Mouse (Mus musculus) hindbrain, postnatal 0 days (tissue): Measurements from ENCODE around the gene Mmp23. TPM values are rescaled to one million over a fixed set of nuclear protein-coding genes. Genes with fewer than 3 reads are reported as not detected.
"Not testable (repeated sequence)": the region's sequence is repeated elsewhere in the genome, so short reads cannot be mapped to it uniquely, and the experiment has no call there.

Experiments used
- ATAC-seq: fragments of 200-750 bp; cut with Nextera tagmentation; 2 replicates; pipeline ENCODE4 v1.8.0; 2017; ENCODE audit warnings: mild to moderate bottlenecking, moderate TSS enrichment, moderate library complexity
- DNase-seq: peaks from one replicate; pipeline ENCODE4 v3.0.0-alpha.2; 2015; ENCODE audit warnings: low spot score
- H3K27ac ChIP-seq: fragments of 300-500 bp; sonication (generic); 2 replicates; pipeline ENCODE4 v1.5.1; 2014; ENCODE audit warnings: mild to moderate bottlenecking
- H3K27me3 ChIP-seq: fragments of 300-500 bp; sonication (generic); 2 replicates; pipeline ENCODE4 v1.6.1; 2014; ENCODE audit warnings: low read length, mixed read lengths; ENCODE audit not compliant: insufficient read depth
- H3K36me3 ChIP-seq: fragments of 300-500 bp; sonication (generic); 2 replicates; pipeline ENCODE4 v1.6.1; 2014; ENCODE audit warnings: low read length, mixed read lengths; ENCODE audit not compliant: insufficient read depth
- H3K4me1 ChIP-seq: fragments of 300-500 bp; sonication (generic); 2 replicates; pipeline ENCODE4 v1.6.1; 2014; ENCODE audit warnings: antibody characterized with exemption, low read length, mixed read lengths; ENCODE audit not compliant: insufficient read depth
- H3K4me2 ChIP-seq: fragments of 300-500 bp; sonication (generic); 2 replicates; pipeline ENCODE4 v1.6.1; 2014; ENCODE audit warnings: low read depth, mild to moderate bottlenecking, low read length, moderate library complexity, mixed read lengths
- H3K4me3 ChIP-seq: fragments of 300-500 bp; sonication (generic); 2 replicates; pipeline ENCODE4 v1.5.1; 2014; ENCODE audit warnings: low read length
- H3K9ac ChIP-seq: fragments of 300-500 bp; sonication (generic); replicated peaks from 2 replicates; pipeline ENCODE4 v1.6.1; 2014; ENCODE audit warnings: mild to moderate bottlenecking, low read length, moderate library complexity, mixed read lengths
- H3K9me3 ChIP-seq: fragments of 300-500 bp; sonication (generic); 2 replicates; pipeline ENCODE4 v1.6.1; 2016; ENCODE audit warnings: low read length, mixed read lengths
- CTCF ChIP-seq: IDR thresholded peaks from 2 replicates; pipeline ENCODE4 v1.5.1; 2016; ENCODE audit warnings: antibody characterized with exemption, control low read depth, low read depth
- WGBS: fragments of 180-500 bp; shearing (Covaris S2); extraction: QIAGEN DNeasy Blood & Tissue Kit; methylation state at CpG from one replicate; pipeline ENCODE4 v1.1.7; 2014; 5-methylcytosine and 5-hydroxymethylcytosine counted together
- polyA plus RNA-seq: library from polyadenylated mRNA; unstranded; fragments of >200 nt; fragmentation: Nextera tagmentation; extraction: Ambion mirVana; gene quantifications from 2 replicates; pipeline ENCODE4 v1.2.1, GENCODE M21; 2015
- total RNA-seq: library from RNA; depleted of rRNA; stranded (reverse); fragments of >200 nt; gene quantifications from 2 replicates; pipeline ENCODE4 v1.2.3, GENCODE M21; 2014

Mmp23 gene
- total and polyA plus RNA-seq, 2 experiments from 2014 or later, result 5.7 to 13.5 TPM

GRCm38 (mm10) chr4:155692421-155692820, 39.2 kb upstream of the Mmp23 start:
- H3K27me3 ChIP-seq, result no peaks in the 10 kb centered on the region
- no peak overlapping the region for H3K9ac ChIP-seq
- H3K36me3 ChIP-seq, result no peaks in the 10 kb centered on the region
- DNase-seq (no peak), ATAC-seq (no peak)
- peaks cover 16% of the 10 kb centered on the region for H3K4me1 ChIP-seq
- no peak overlapping the region for H3K4me2 ChIP-seq
- no peak overlapping the region for H3K4me3 ChIP-seq
- no peak for TF ChIP-seq CTCF
- 97% methylated on average over 3 of the region's 3 CpGs for WGBS
- no peaks in the 10 kb centered on the region for H3K9me3 ChIP-seq
- H3K27ac ChIP-seq, result no peak overlapping the region

GRCm38 (mm10) chr4:155690571-155691375, 37.6 kb upstream of the Mmp23 start:
- no peaks in the 10 kb centered on the region for H3K27me3 ChIP-seq
- H3K4me3 ChIP-seq, result no peak overlapping the region
- no peak for TF ChIP-seq CTCF
- no peak overlapping the region for H3K9ac ChIP-seq
- no peaks in the 10 kb centered on the region for H3K36me3 ChIP-seq
- WGBS, result 68% methylated on average over 12 of the region's 12 CpGs
- DNase-seq, result peak; percentile 44
- H3K27ac ChIP-seq, result peak overlapping the region; percentile 45; the same call in 1 of the 2 replicates
- no peaks in the 10 kb centered on the region for H3K9me3 ChIP-seq
- H3K4me1 ChIP-seq, result peaks cover 9% of the 10 kb centered on the region
- H3K4me2 ChIP-seq, result no peak overlapping the region
- no peak for ATAC-seq

GRCm38 (mm10) chr4:155687764-155688163, 34.6 kb upstream of the Mmp23 start:
- 92% methylated on average over 4 of the region's 4 CpGs for WGBS
- not testable (repeated sequence) for H3K4me1 ChIP-seq, H3K9ac ChIP-seq, DNase-seq, H3K9me3 ChIP-seq, H3K4me3 ChIP-seq, H3K27ac ChIP-seq, H3K4me2 ChIP-seq, ATAC-seq, H3K36me3 ChIP-seq, H3K27me3 ChIP-seq

GRCm38 (mm10) chr4:155683670-155684277, 30.6 kb upstream of the Mmp23 start:
- not testable (repeated sequence) for ATAC-seq, H3K4me2 ChIP-seq, DNase-seq, H3K27ac ChIP-seq, H3K36me3 ChIP-seq, H3K4me1 ChIP-seq, H3K9ac ChIP-seq, H3K9me3 ChIP-seq, H3K4me3 ChIP-seq, H3K27me3 ChIP-seq
- 92% methylated on average over 15 of the region's 19 CpGs for WGBS

- ATAC-seq (no peak), DNase-seq (peak; percentile 23)
- no peak overlapping the region for H3K4me3 ChIP-seq
- peak; percentile 64 for TF ChIP-seq CTCF
- H3K36me3 ChIP-seq, result no peaks in the 10 kb centered on the region
- WGBS, result 86% methylated on average over 2 of the region's 2 CpGs
- no peaks in the 10 kb centered on the region for H3K4me1 ChIP-seq
- H3K4me2 ChIP-seq, result no peak overlapping the region
- H3K27me3 ChIP-seq, result no peaks in the 10 kb centered on the region
- H3K9ac ChIP-seq, result no peak overlapping the region
- no peak overlapping the region for H3K27ac ChIP-seq
- H3K9me3 ChIP-seq, result no peaks in the 10 kb centered on the region
These were observed 22.8 kb upstream of the Mmp23 start for GRCm38 (mm10) chr4:155675991-155676390.

GRCm38 (mm10) chr4:155672082-155672481, 18.9 kb upstream of the Mmp23 start:
- no peak overlapping the region for H3K4me3 ChIP-seq
- TF ChIP-seq CTCF, result no peak
- peaks cover 5% of the 10 kb centered on the region; the same call in 1 of the 2 replicates for H3K4me1 ChIP-seq
- DNase-seq (no peak), ATAC-seq (no peak)
- H3K9me3 ChIP-seq, result no peaks in the 10 kb centered on the region
- H3K4me2 ChIP-seq, result no peak overlapping the region
- 54% methylated on average over 2 of the region's 2 CpGs for WGBS
- H3K36me3 ChIP-seq, result no peaks in the 10 kb centered on the region
- no peak overlapping the region for H3K9ac ChIP-seq
- H3K27ac ChIP-seq, result no peak overlapping the region
- H3K27me3 ChIP-seq, result no peaks in the 10 kb centered on the region

GRCm38 (mm10) chr4:155670236-155670635, 17.1 kb upstream of the Mmp23 start:
- not testable (repeated sequence) for H3K9me3 ChIP-seq, ATAC-seq, H3K27me3 ChIP-seq, H3K4me1 ChIP-seq, H3K36me3 ChIP-seq, H3K9ac ChIP-seq, DNase-seq, H3K27ac ChIP-seq, H3K4me3 ChIP-seq, H3K4me2 ChIP-seq
- 70% methylated on average over 4 of the region's 4 CpGs for WGBS
